Mouse (Mus musculus) CH12.LX (cell line): ENCODE data around the gene Map4k1. TPM values are rescaled to one million over a fixed set of nuclear protein-coding genes. Genes with fewer than 3 reads are reported as not detected.

ENCODE experiments used
- DNase-seq: peaks from one replicate; pipeline ENCODE4 v3.0.0-alpha.2; 2013; ENCODE audit errors: extremely low read depth
- H3K27ac ChIP-seq: 2 replicates; pipeline ENCODE4 v1.5.1; 2012; ENCODE audit warnings: low read depth, mild to moderate bottlenecking, control low read depth, moderate library complexity; ENCODE audit not compliant: insufficient read depth
- H3K27me3 ChIP-seq: replicated peaks from 2 replicates; pipeline ENCODE3; 2012; ENCODE audit warnings: inconsistent platforms
- H3K36me3 ChIP-seq, 2 experiments: replicated peaks in 1 of 2; 2 replicates each; pipeline versions ENCODE3 to v1.6.1; 2012; ENCODE audit warnings: inconsistent platforms in 1 of 2, low read length in 1 of 2, mild to moderate bottlenecking in 1 of 2, mixed read lengths in 1 of 2, moderate library complexity in 1 of 2; ENCODE audit not compliant: control insufficient read depth in 1 of 2, insufficient read depth in 1 of 2
- H3K4me1 ChIP-seq, 2 experiments: 2 replicates each; pipeline ENCODE4 v1.6.1; 2012; ENCODE audit warnings: inconsistent platforms in 1 of 2, moderate library complexity in 1 of 2; ENCODE audit not compliant: insufficient read depth in 2 of 2, control insufficient read depth in 1 of 2
- H3K4me2 ChIP-seq: 2 replicates; pipeline ENCODE4 v1.6.1; 2012; ENCODE audit warnings: low read depth, mild to moderate bottlenecking, control low read depth; ENCODE audit not compliant: poor library complexity, insufficient read depth, severe bottlenecking
- H3K4me3 ChIP-seq, 3 experiments: fragments of 150-350 bp in 1 of 3; sonication (generic) in 1 of 3; replicated peaks in 1 of 3; 2 replicates each; pipeline versions ENCODE3 to v1.5.1; 2011 to 2012; ENCODE audit warnings: low read depth in 2 of 3, low read length in 2 of 3, mild to moderate bottlenecking in 2 of 3, moderate library complexity in 2 of 3, control low read depth in 1 of 3, improper control_type of control experiment in 1 of 3, inconsistent platforms in 1 of 3, mixed read lengths in 1 of 3; ENCODE audit not compliant: poor library complexity in 1 of 3
- H3K79me2 ChIP-seq: replicated peaks from 2 replicates; pipeline ENCODE4 v1.6.1; 2012; ENCODE audit warnings: mild to moderate bottlenecking, moderate library complexity; ENCODE audit not compliant: control insufficient read depth, poor library complexity, insufficient read depth, severe bottlenecking; ENCODE audit errors: extremely low read depth
- H3K9ac ChIP-seq: 2 replicates; pipeline ENCODE4 v1.6.1; 2012; ENCODE audit warnings: low read depth, mild to moderate bottlenecking, control low read depth, moderate library complexity; ENCODE audit not compliant: insufficient read depth
- H3K9me3 ChIP-seq: replicated peaks from 2 replicates; pipeline ENCODE3; 2012; ENCODE audit warnings: low read length, inconsistent platforms, mixed read lengths
- BHLHE40 ChIP-seq: IDR thresholded peaks from 2 replicates; pipeline ENCODE4 v1.6.1; 2011; ENCODE audit warnings: mild to moderate bottlenecking, low read depth, low read length, improper control_type of control experiment
- CHD1 ChIP-seq: IDR thresholded peaks from 2 replicates; pipeline ENCODE4 v1.6.1; 2012; ENCODE audit warnings: low read depth, low read length, improper control_type of control experiment, inconsistent platforms
- CHD2 ChIP-seq: IDR thresholded peaks from 2 replicates; pipeline ENCODE4 v1.6.1; 2011; ENCODE audit warnings: low read length, improper control_type of control experiment
- E2F4 ChIP-seq: IDR thresholded peaks from 2 replicates; pipeline ENCODE4 v1.6.1; 2011; ENCODE audit warnings: low read depth, low read length, improper control_type of control experiment; ENCODE audit not compliant: insufficient replicate concordance
- ETS1 ChIP-seq: conservative IDR thresholded peaks from 2 replicates; pipeline ENCODE4 v1.6.1; 2012; ENCODE audit warnings: low read depth, mild to moderate bottlenecking, inconsistent platforms, low read length, improper control_type of control experiment, moderate library complexity
- GABPA ChIP-seq: IDR thresholded peaks from 2 replicates; pipeline ENCODE4 v1.6.1; 2012; ENCODE audit warnings: low read depth, low read length, improper control_type of control experiment, inconsistent platforms; ENCODE audit not compliant: insufficient replicate concordance
- IRF4 ChIP-seq: IDR thresholded peaks from 2 replicates; pipeline ENCODE4 v1.6.1; 2014; ENCODE audit warnings: low read depth, mild to moderate bottlenecking, inconsistent platforms, low read length, improper control_type of control experiment
- JUN ChIP-seq: IDR thresholded peaks from 2 replicates; pipeline ENCODE4 v1.6.1; 2011; ENCODE audit warnings: low read depth, mild to moderate bottlenecking, low read length, improper control_type of control experiment, moderate library complexity; ENCODE audit not compliant: insufficient read depth
- JUND ChIP-seq: conservative IDR thresholded peaks from 2 replicates; pipeline ENCODE4 v1.6.1; 2011; ENCODE audit warnings: low read depth, low read length, improper control_type of control experiment
- MAX ChIP-seq: IDR thresholded peaks from 2 replicates; pipeline ENCODE4 v1.6.1; 2011; ENCODE audit warnings: low read length, improper control_type of control experiment
- MAZ ChIP-seq: IDR thresholded peaks from 2 replicates; pipeline ENCODE4 v1.6.1; 2012; ENCODE audit warnings: low read depth, mild to moderate bottlenecking, inconsistent platforms, low read length, improper control_type of control experiment, moderate library complexity
- MXI1 ChIP-seq: IDR thresholded peaks from 2 replicates; pipeline ENCODE4 v1.6.1; 2011; ENCODE audit warnings: mild to moderate bottlenecking, low read depth, low read length, improper control_type of control experiment
- NELFE ChIP-seq: IDR thresholded peaks from 2 replicates; pipeline ENCODE4 v1.6.1; 2011; ENCODE audit warnings: low read depth, low read length, improper control_type of control experiment
- NRF1 ChIP-seq: IDR thresholded peaks from 2 replicates; pipeline ENCODE4 v1.6.1; 2014; ENCODE audit warnings: low read depth, mild to moderate bottlenecking, inconsistent platforms, low read length, improper control_type of control experiment, moderate library complexity
- PAX5 ChIP-seq: IDR thresholded peaks from 2 replicates; pipeline ENCODE4 v1.6.1; 2012; ENCODE audit warnings: low read length, inconsistent platforms, mixed read lengths
- POLR2AphosphoS2 ChIP-seq: IDR thresholded peaks from 2 replicates; pipeline ENCODE4 v1.6.1; 2011; ENCODE audit warnings: low read depth, low read length, improper control_type of control experiment
- RAD21 ChIP-seq: IDR thresholded peaks from 2 replicates; pipeline ENCODE4 v1.6.1; 2011; ENCODE audit warnings: low read depth, mild to moderate bottlenecking, low read length, improper control_type of control experiment, moderate library complexity
- SIN3A ChIP-seq: IDR thresholded peaks from 2 replicates; pipeline ENCODE4 v1.6.1; 2012; ENCODE audit warnings: low read length, improper control_type of control experiment, inconsistent platforms
- TBP ChIP-seq: conservative IDR thresholded peaks from 2 replicates; pipeline ENCODE4 v1.6.1; 2011; ENCODE audit warnings: low read depth, low read length, improper control_type of control experiment
- TCF12 ChIP-seq: IDR thresholded peaks from 2 replicates; pipeline ENCODE4 v1.6.1; 2014; ENCODE audit warnings: low read depth, mild to moderate bottlenecking, inconsistent platforms, low read length, improper control_type of control experiment
- USF2 ChIP-seq: conservative IDR thresholded peaks from 2 replicates; pipeline ENCODE4 v1.6.1; 2011; ENCODE audit warnings: low read depth, low read length, improper control_type of control experiment
- dilution Hi-C: fragments of 300-500 bp; cut with MboI; formaldehyde crosslinking; loops from 2 replicates; pipeline ENCODE4 v1.14.3; 2020; ENCODE audit warnings: low sequenced_read_pairs; ENCODE audit not compliant: extremely low pct_unique_long_range_greater_than_20kb, extremely low pct_ligation_motif_present
- in situ Hi-C: fragments of 300-500 bp; cut with MboI; formaldehyde crosslinking; loops from 3 replicates; pipeline ENCODE4 v1.14.3; 2019; ENCODE audit warnings: low sequenced_read_pairs, low pct_ligation_motif_present, low pct_unique_long_range_greater_than_20kb, mixed read lengths
- polyA plus RNA-seq: library from polyadenylated mRNA; unstranded; fragments of >175 nt; gene quantifications from 2 replicates; pipeline ENCODE4 v1.2.1, GENCODE M21; 2012; ENCODE audit warnings: low read depth; ENCODE audit not compliant: insufficient read length
- total RNA-seq, 2 experiments: library from RNA; depleted of rRNA; stranded (reverse); fragments of 300-350 nt in 1 of 2; fragments of >200 nt in 1 of 2; gene quantifications; 2 replicates each; pipeline ENCODE4 v1.2.3; 2012 to 2014

Map4k1 gene
- total and polyA plus RNA-seq, 3 experiments = 114 to 395 (median 183) TPM

- TF ChIP-seq MAX (0 out of 2 replicates have a peak, but pooled peaks have one; percentile 9), ETS1 (no peak)
- in situ Hi-C loops = no loop called here
- dilution Hi-C loops = no loop called here
- peak overlapping the region in 2 of 3 experiments; percentile 9 to 30 for H3K4me3 ChIP-seq
- no peaks in the 10 kb centered on the region for H3K27me3 ChIP-seq
- H3K36me3 ChIP-seq = peaks cover 11 to 32% of the 10 kb centered on the region in 2 experiments
- no peak overlapping the region for H3K4me2 ChIP-seq
- H3K9me3 ChIP-seq = peaks cover 5% of the 10 kb centered on the region
- peaks cover 31 to 61% of the 10 kb centered on the region in 2 experiments for H3K4me1 ChIP-seq
- H3K27ac ChIP-seq = peak overlapping the region; percentile 97
- H3K79me2 ChIP-seq = no peaks in the 10 kb centered on the region
- DNase-seq = no peak
- no peak overlapping the region for H3K9ac ChIP-seq
Observed at GRCm38 (mm10) chr7:29008171-29008570, 26.3 kb downstream of the Map4k1 start.

- peak; percentile 74 for DNase-seq
- H3K79me2 ChIP-seq = no peaks in the 10 kb centered on the region
- peaks cover under 1% of the 10 kb centered on the region for H3K9me3 ChIP-seq
- no peaks in the 10 kb centered on the region for H3K27me3 ChIP-seq
- H3K27ac ChIP-seq = peak overlapping the region; percentile 97
- peaks cover 31 to 59% of the 10 kb centered on the region in 2 experiments for H3K4me1 ChIP-seq
- in situ Hi-C loops (no loop called here), dilution Hi-C loops (no loop called here)
- H3K36me3 ChIP-seq = peaks cover 5 to 32% of the 10 kb centered on the region in 2 experiments
- no peak overlapping the region for H3K4me2 ChIP-seq
- peak overlapping the region in 1 of 3 experiments; percentile 30 for H3K4me3 ChIP-seq
- TF ChIP-seq E2F4 = no peak
- TF ChIP-seq GABPA = no peak
- TF ChIP-seq PAX5 = no peak
- no peak for TF ChIP-seq USF2
- TF ChIP-seq MXI1 = no peak
- TF ChIP-seq MAX = no peak
- no peak for TF ChIP-seq JUN
- TF ChIP-seq JUND = no peak
- no peak for TF ChIP-seq TBP
- no peak for TF ChIP-seq BHLHE40
- no peak for TF ChIP-seq NRF1
- TF ChIP-seq NELFE = no peak
- TF ChIP-seq RAD21 = no peak
- no peak for TF ChIP-seq IRF4
- no peak for TF ChIP-seq TCF12
- TF ChIP-seq MAZ = no peak
- TF ChIP-seq SIN3A = no peak
- no peak for TF ChIP-seq CHD2
- TF ChIP-seq POLR2AphosphoS2 = no peak
- TF ChIP-seq CHD1 = no peak
- no peak overlapping the region for H3K9ac ChIP-seq
Observed at GRCm38 (mm10) chr7:29008714-29009113, 26.9 kb downstream of the Map4k1 start.
